Mouse (Mus musculus): ENCODE results near the gene Prkar2a. TPM values are rescaled to one million over a fixed set of nuclear protein-coding genes. Genes with fewer than 3 reads are reported as not detected.

Prkar2a gene
- polyA plus RNA-seq, 1 experiment, result 5.7 TPM

DNA sequence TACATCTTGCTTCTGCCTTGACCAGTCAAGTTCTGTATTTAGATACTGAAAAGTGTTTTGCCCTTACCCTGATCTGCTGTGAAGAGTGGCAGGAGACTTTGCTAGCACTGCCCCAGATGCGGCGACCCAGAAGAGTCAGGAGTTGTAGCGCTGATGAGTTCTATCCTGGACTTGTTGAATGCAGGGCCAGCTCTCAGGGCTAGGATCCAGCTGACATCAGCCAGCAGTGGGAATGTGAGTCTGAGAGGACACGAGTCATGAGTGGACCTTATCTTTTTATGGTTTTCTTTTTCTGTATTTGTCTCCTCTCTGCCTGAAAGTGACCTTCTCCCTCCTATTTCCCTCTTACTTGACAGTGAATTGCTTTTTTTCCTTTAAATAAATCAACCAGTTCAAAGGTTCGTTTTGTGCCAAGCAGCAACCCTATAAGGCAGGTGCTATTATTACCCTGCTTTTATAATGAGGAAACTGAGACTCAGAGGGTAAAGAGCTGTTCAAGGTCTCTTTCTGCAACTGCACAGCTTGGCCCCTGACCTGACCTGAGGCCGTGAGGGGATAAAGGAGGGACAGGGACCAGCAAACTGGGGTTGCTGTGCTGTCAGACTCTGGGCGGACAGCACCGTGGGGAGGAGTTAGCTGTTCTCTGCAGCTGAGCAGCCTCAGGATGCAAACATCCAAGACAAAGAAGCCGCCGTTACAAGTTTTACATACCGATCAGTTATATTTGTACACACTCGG, 14.4 kb downstream of the Prkar2a start:
- Histone ChIP-seq H3K36me3 (ENCODE audit: control insufficient read depth, insufficient read depth, low read length) (no peaks in the 10 kb centered on the region), H3K27ac (ENCODE audit: control insufficient read depth, insufficient read depth, low read length) (no peak overlapping the region), H3K4me1 (replicated peaks; ENCODE audit: control insufficient read depth, insufficient read depth, low read length) (no peaks in the 10 kb centered on the region), H3K4me3 (ENCODE audit: control insufficient read depth, insufficient read depth, low read length) (no peak overlapping the region), H3K27me3 (ENCODE audit: control insufficient read depth, insufficient read depth, low read length) (no peaks in the 10 kb centered on the region)
- TF ChIP-seq POLR2A (IDR thresholded peaks at IDR 0.05; ENCODE audit: control insufficient read depth, extremely low read depth, insufficient read depth, low read length, poor library complexity), result no peak
- no peak for TF ChIP-seq CTCF (IDR thresholded peaks at IDR 0.05; ENCODE audit: borderline replicate concordance, control insufficient read depth, extremely low read depth, insufficient read depth, low read length, poor library complexity)
- WGBS, result 88% methylated on average over 12 of the region's 12 CpGs
- no peak for DNase-seq

DNA sequence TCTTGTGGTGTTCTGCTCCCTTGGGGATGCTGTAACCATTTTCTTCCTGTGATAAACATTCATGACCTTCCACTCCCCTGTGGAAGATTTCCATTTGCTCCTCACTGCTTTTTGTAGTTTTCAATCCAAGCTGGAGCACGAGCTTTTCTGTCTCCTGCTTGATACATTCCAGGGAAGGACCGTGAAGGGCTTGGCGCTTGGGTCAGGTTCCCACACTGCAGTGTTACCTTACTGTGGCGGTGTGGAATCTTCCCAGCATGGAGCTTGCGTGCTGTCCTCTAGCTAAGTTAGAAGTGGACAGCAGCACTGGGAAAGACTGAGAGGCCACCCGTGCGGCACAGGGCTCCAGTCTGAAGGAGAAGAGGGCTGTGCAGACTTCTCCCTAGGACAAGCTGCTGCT, 15.5 kb downstream of the Prkar2a start:
- Histone ChIP-seq H3K36me3 (ENCODE audit: control insufficient read depth, insufficient read depth, low read length) (no peaks in the 10 kb centered on the region), H3K4me1 (replicated peaks; ENCODE audit: control insufficient read depth, insufficient read depth, low read length) (no peaks in the 10 kb centered on the region), H3K27me3 (ENCODE audit: control insufficient read depth, insufficient read depth, low read length) (no peaks in the 10 kb centered on the region), H3K4me3 (ENCODE audit: control insufficient read depth, insufficient read depth, low read length) (no peak overlapping the region), H3K27ac (ENCODE audit: control insufficient read depth, insufficient read depth, low read length) (no peak overlapping the region)
- DNase-seq, result no peak
- no peak for TF ChIP-seq POLR2A (IDR thresholded peaks at IDR 0.05; ENCODE audit: control insufficient read depth, extremely low read depth, insufficient read depth, low read length, poor library complexity)
- no peak for TF ChIP-seq CTCF (IDR thresholded peaks at IDR 0.05; ENCODE audit: borderline replicate concordance, control insufficient read depth, extremely low read depth, insufficient read depth, low read length, poor library complexity)
- 93% methylated on average over 7 of the region's 7 CpGs for WGBS

DNA sequence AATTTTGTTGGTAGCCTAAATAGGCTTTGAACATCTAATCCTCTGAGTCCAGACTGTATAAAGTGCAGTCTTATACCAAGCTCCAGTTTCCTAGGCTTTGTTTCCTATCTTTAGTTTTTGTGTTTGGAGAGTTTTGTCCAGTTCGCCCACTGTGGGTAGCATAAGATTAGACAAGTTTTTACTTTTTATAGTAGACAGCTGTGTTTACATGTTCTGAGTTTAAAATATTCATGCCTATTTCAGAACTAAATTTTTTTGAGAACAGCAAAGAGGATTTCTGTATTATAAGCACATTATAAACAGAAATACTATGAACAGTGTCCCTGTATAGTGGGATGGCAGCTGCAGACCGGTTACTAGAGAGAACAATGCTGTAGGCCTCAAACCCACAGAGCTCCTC, 18.1 kb downstream of the Prkar2a start:
- H3K27ac ChIP-seq (ENCODE audit: control insufficient read depth, insufficient read depth, low read length), result no peak overlapping the region
- no peaks in the 10 kb centered on the region for H3K27me3 ChIP-seq (ENCODE audit: control insufficient read depth, insufficient read depth, low read length)
- TF ChIP-seq CTCF (IDR thresholded peaks at IDR 0.05; ENCODE audit: borderline replicate concordance, control insufficient read depth, extremely low read depth, insufficient read depth, low read length, poor library complexity), result no peak
- TF ChIP-seq POLR2A (IDR thresholded peaks at IDR 0.05; ENCODE audit: control insufficient read depth, extremely low read depth, insufficient read depth, low read length, poor library complexity), result no peak
- H3K4me3 ChIP-seq (ENCODE audit: control insufficient read depth, insufficient read depth, low read length), result no peak overlapping the region
- H3K36me3 ChIP-seq (ENCODE audit: control insufficient read depth, insufficient read depth, low read length), result no peaks in the 10 kb centered on the region
- H3K4me1 ChIP-seq (replicated peaks; ENCODE audit: control insufficient read depth, insufficient read depth, low read length), result no peaks in the 10 kb centered on the region
- WGBS, result 98% methylated on average over 2 of the region's 2 CpGs
- no peak for DNase-seq

DNA sequence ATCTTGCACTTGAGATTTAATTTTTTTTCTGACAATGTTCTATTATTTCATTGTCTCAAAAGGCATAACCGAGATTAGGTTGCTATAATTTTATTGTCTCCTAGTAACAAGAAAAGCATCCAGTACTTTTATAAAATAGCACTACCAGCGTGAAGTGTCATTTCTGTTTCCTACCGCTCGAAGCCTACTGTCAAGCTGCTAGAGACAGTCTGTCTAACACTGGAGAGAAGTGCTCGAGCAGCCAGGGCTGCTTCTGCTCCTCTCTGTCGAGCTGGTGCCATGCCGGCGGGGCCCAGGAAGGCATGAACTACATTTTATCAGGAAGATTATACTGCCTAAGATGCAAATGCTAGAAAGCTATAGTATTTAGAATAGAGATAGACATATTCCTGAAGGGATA, 19.7 kb downstream of the Prkar2a start:
- 96% methylated on average over 8 of the region's 8 CpGs for WGBS
- Histone ChIP-seq H3K27me3 (ENCODE audit: control insufficient read depth, insufficient read depth, low read length) (no peaks in the 10 kb centered on the region), H3K36me3 (ENCODE audit: control insufficient read depth, insufficient read depth, low read length) (no peaks in the 10 kb centered on the region), H3K4me3 (ENCODE audit: control insufficient read depth, insufficient read depth, low read length) (no peak overlapping the region), H3K27ac (ENCODE audit: control insufficient read depth, insufficient read depth, low read length) (no peak overlapping the region), H3K4me1 (replicated peaks; ENCODE audit: control insufficient read depth, insufficient read depth, low read length) (no peaks in the 10 kb centered on the region)
- no peak for DNase-seq
- TF ChIP-seq POLR2A (IDR thresholded peaks at IDR 0.05; ENCODE audit: control insufficient read depth, extremely low read depth, insufficient read depth, low read length, poor library complexity) (no peak), CTCF (IDR thresholded peaks at IDR 0.05; ENCODE audit: borderline replicate concordance, control insufficient read depth, extremely low read depth, insufficient read depth, low read length, poor library complexity) (no peak)

DNA sequence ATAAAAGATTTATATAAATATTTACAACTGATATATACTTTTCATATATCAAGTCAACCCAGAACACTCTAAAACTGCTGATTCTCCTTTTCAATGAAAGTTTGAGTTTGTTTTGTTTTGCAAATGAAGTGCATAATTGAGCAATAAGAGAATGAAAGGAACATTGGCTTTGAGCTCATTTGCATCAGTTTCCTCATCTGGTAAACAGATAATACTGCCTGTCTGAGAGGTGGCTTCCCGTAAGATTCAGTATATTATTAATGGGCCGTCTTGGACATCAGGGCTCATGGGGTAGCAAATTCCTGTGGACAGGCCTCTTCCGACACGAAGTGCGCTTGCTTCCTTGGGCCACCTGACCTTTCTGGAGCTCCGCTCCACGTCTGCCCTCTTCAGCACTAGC, 21.7 kb downstream of the Prkar2a start:
- no peak for DNase-seq
- Histone ChIP-seq H3K4me3 (ENCODE audit: control insufficient read depth, insufficient read depth, low read length) (no peak overlapping the region), H3K27me3 (ENCODE audit: control insufficient read depth, insufficient read depth, low read length) (no peaks in the 10 kb centered on the region), H3K4me1 (replicated peaks; ENCODE audit: control insufficient read depth, insufficient read depth, low read length) (no peaks in the 10 kb centered on the region), H3K36me3 (ENCODE audit: control insufficient read depth, insufficient read depth, low read length) (no peaks in the 10 kb centered on the region), H3K27ac (ENCODE audit: control insufficient read depth, insufficient read depth, low read length) (no peak overlapping the region)
- TF ChIP-seq POLR2A (IDR thresholded peaks at IDR 0.05; ENCODE audit: control insufficient read depth, extremely low read depth, insufficient read depth, low read length, poor library complexity) (no peak), CTCF (IDR thresholded peaks at IDR 0.05; ENCODE audit: borderline replicate concordance, control insufficient read depth, extremely low read depth, insufficient read depth, low read length, poor library complexity) (no peak)
- 96% methylated on average over 7 of the region's 7 CpGs for WGBS

DNA sequence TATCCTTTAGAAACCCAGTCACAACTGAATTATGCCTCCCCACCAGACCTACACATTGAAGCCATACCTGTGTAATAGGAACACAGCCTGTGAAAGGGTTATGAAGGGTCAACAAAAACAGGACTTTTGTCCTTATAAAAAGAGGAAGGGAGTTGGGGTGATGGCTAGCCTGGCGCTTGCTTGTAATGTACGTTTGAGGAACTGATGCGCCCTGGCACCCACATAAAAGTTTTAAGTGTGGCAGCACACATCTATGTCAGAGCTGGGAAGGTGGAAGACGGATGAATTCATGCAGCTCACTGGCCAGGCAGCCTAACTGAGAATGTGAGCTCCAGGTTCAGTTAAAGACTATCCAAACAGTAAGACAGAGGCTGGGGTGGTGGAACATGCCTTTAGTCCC, 27.1 kb downstream of the Prkar2a start:
- no peaks in the 10 kb centered on the region for H3K36me3 ChIP-seq (ENCODE audit: control insufficient read depth, insufficient read depth, low read length)
- 52% methylated on average over 4 of the region's 4 CpGs for WGBS
- H3K4me3 ChIP-seq (ENCODE audit: control insufficient read depth, insufficient read depth, low read length), result no peak overlapping the region
- no peak overlapping the region for H3K27ac ChIP-seq (ENCODE audit: control insufficient read depth, insufficient read depth, low read length)
- no peaks in the 10 kb centered on the region for H3K4me1 ChIP-seq (replicated peaks; ENCODE audit: control insufficient read depth, insufficient read depth, low read length)
- no peaks in the 10 kb centered on the region for H3K27me3 ChIP-seq (ENCODE audit: control insufficient read depth, insufficient read depth, low read length)
- TF ChIP-seq CTCF (IDR thresholded peaks at IDR 0.05; ENCODE audit: borderline replicate concordance, control insufficient read depth, extremely low read depth, insufficient read depth, low read length, poor library complexity), result no peak
- no peak for TF ChIP-seq POLR2A (IDR thresholded peaks at IDR 0.05; ENCODE audit: control insufficient read depth, extremely low read depth, insufficient read depth, low read length, poor library complexity)
- DNase-seq, result no peak

DNA sequence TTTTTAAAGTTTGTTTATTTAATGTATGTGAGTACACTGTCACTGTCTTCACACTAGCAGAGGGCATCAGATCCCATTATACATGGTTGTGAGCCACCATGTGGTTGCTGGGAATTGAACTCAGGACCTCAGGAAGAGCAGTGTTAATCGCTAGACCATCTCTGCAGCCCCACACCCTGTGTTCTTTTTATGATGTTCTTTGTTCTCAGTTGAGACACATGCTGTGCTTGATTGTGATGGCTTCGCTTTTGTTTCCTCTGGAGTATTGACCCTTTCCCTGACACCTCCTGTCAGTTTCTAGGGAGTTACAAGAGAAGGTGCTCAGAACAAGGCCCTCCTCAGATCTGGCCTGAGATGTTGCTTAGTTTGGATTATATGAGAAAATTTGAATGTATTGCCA, 34.6 kb downstream of the Prkar2a start:
- WGBS, result 98% methylated on average over 2 of the region's 2 CpGs
- no peak for DNase-seq

More for the DNA sequence above, 34.6 kb downstream of the Prkar2a start:
- Histone ChIP-seq H3K4me3 (ENCODE audit: control insufficient read depth, insufficient read depth, low read length) (no peak overlapping the region), H3K27ac (ENCODE audit: control insufficient read depth, insufficient read depth, low read length) (no peak overlapping the region), H3K27me3 (ENCODE audit: control insufficient read depth, insufficient read depth, low read length) (no peaks in the 10 kb centered on the region), H3K36me3 (ENCODE audit: control insufficient read depth, insufficient read depth, low read length) (no peaks in the 10 kb centered on the region), H3K4me1 (replicated peaks; ENCODE audit: control insufficient read depth, insufficient read depth, low read length) (no peaks in the 10 kb centered on the region)
- TF ChIP-seq POLR2A (IDR thresholded peaks at IDR 0.05; ENCODE audit: control insufficient read depth, extremely low read depth, insufficient read depth, low read length, poor library complexity), result no peak

Measured in thymus, adult 2 months (tissue).